Mouse (Mus musculus) embryonic stem cell, embryonic (primary cell): ENCODE measurements around the gene Podnl1.

Source experiments
- CTCF ChIA-PET, 4 experiments: fragments of 300-600 bp in 2 of 4; fragments of 350-600 bp in 2 of 4; sonication (Branson Sonifier 250); formaldehyde crosslinking; loops; one replicate each; lab custom pipeline; 2022; ENCODE audit warnings: inconsistent platforms in 2 of 4; lab: Charles Lee
- POLR2A ChIA-PET, 4 experiments: fragments of 300-600 bp in 2 of 4; fragments of 350-600 bp in 2 of 4; sonication (Branson Sonifier 250); formaldehyde crosslinking; loops; one replicate each; lab custom pipeline; 2022; ENCODE audit warnings: antibody characterized with exemption in 4 of 4, inconsistent platforms in 1 of 4; lab: Charles Lee

Podnl1 gene

GRCm38 (mm10) chr8:84147769-84148530 lies 22.2 kb downstream of the Podnl1 start, which contains the start of the genes Cc2d1a and 4930432K21Rik:
TSS of gene Cc2d1a (minus strand) at chr8:84147936.
TSS of gene 4930432K21Rik (plus strand) at chr8:84148025.
- ChIA-PET POLR2A (interaction anchor here (0.6 to 4.8 kb wide), 42 partner anchors 9 to 433 kb away, joined by 3 to 34 read pairs (median 3); partner anchors contain the start of genes Dcaf15 (in 2 of the 4), Rfx1 (in 2 of the 4), Adgre5 (in 1 of the 4) and Asf1b (in 1 of the 4)), CTCF (interaction anchor here in 2 of 4 experiments (0.7 to 1.4 kb wide), 3 partner anchors 14 to 192 kb away, joined by 3 read pairs; partner anchors contain the start of gene Asf1b (in 1 of the 2))

DNA sequence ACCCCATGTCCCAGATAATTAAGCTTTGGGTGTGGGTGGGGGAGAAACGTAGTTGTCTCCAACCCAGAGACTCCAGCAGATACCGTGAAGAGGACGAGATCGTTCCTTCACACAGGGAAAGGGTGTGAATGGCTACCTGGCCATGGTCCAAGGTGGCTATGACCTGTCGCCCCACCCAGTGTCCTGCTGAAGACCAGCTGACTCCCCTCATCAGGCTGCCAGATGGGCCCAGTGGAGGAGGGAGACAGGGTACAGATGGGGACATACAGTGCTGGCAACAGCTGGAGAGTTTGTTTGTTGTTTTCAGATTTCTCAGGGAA lies 22.7 kb downstream of the Podnl1 start:
- ChIA-PET POLR2A (interaction anchor here in 3 of 4 experiments (0.6 to 4.8 kb wide), 37 partner anchors 9 to 318 kb away, joined by 3 to 34 read pairs (median 3); partner anchors contain the start of genes Dcaf15 (in 2 of the 3), Rfx1 (in 2 of the 3), Asf1b (in 1 of the 3) and Cacna1a (in 1 of the 3)), CTCF (interaction anchor here in 2 of 4 experiments (0.7 to 1.4 kb wide), 3 partner anchors 14 to 193 kb away, joined by 3 read pairs; partner anchors contain the start of gene Asf1b (in 1 of the 2))

DNA sequence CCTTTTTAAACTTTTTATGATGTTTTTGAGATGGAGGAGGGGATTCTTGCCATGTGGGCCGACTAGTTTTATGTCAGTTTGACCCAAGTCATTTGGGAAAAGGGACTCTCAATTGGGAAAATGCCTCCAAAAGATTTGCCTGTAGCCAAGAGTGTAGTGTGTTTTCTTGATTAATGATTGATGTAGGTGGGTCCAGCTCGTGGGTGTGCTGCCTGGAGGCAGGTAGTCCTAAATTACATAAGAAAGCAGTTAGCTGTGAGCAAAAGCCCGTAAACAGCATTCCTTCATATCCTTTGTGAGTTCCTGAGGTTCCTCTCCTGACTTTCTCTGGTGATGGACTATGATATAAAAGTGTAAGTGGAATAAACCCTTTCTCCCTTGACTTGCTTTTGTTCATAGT lies 23.4 kb downstream of the Podnl1 start:
- ChIA-PET POLR2A (interaction anchor here in 3 of 4 experiments (0.6 to 4.8 kb wide), 27 partner anchors 10 to 434 kb away, joined by 3 to 34 read pairs (median 3); partner anchors contain the start of genes Asf1b (in 1 of the 3), Cacna1a (in 1 of the 3), Ccdc130 (in 1 of the 3) and Dcaf15 (in 1 of the 3)), CTCF (no interaction called here)

GRCm38 (mm10) chr8:84157620-84158019 lies 31.8 kb downstream of the Podnl1 start:
- CTCF ChIA-PET = interaction anchor here in 1 of 4 experiments (0.6 kb wide), 1 partner anchor 577 kb away, joined by 3 read pairs; no protein-coding TSS in a partner anchor
- POLR2A ChIA-PET = interaction anchor here in 2 of 4 experiments (0.6 to 1.6 kb wide), 3 partner anchors 10 to 182 kb away, joined by 3 to 5 read pairs (median 4); partner anchors contain the start of genes 4930432K21Rik (in 1 of the 2) and Cc2d1a (in 1 of the 2)

DNA sequence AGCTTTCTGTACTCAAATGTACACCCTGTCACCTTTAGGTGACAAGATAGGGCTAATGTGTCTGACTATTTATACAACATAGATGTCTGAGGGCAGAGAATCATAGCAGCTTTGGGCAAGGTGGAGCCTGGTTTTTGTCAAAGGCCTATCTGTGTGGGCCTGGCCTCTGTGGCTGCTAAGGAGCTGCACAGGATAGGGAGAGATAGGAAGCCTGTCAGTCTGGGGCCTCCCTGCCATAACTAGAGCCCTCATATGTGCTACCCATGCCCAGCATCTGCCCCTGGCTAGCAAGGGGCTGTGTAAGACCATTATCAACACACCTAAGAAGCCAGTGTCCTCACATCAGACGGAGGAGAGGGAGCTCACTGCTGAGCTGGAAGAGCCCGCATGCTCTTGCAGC lies 41.9 kb downstream of the Podnl1 start:
- CTCF ChIA-PET = interaction anchor here in 1 of 4 experiments (0.5 to 1.4 kb wide), 3 partner anchors 9 to 212 kb away, joined by 3 to 5 read pairs (median 4); partner anchors contain the start of gene Asf1b

GRCm38 (mm10) chr8:84170096-84170495 lies 44.3 kb downstream of the Podnl1 start:
- CTCF ChIA-PET = interaction anchor here in 1 of 4 experiments (1.0 kb wide), 1 partner anchor 40 kb away, joined by 3 read pairs; no protein-coding TSS in a partner anchor
- POLR2A ChIA-PET = interaction anchor here in 1 of 4 experiments (0.7 to 1.7 kb wide), 2 partner anchors 12 to 20 kb away, joined by 3 to 6 read pairs; no protein-coding TSS in a partner anchor

More for the DNA sequence above, 41.9 kb downstream of the Podnl1 start:
- POLR2A ChIA-PET = interaction anchor here in 3 of 4 experiments (0.7 to 2.0 kb wide), 12 partner anchors 8 to 113 kb away, joined by 3 to 4 read pairs (median 3); partner anchors contain the start of genes 4930432K21Rik (in 1 of the 3), Cc2d1a (in 1 of the 3) and Dcaf15 (in 1 of the 3)

DNA sequence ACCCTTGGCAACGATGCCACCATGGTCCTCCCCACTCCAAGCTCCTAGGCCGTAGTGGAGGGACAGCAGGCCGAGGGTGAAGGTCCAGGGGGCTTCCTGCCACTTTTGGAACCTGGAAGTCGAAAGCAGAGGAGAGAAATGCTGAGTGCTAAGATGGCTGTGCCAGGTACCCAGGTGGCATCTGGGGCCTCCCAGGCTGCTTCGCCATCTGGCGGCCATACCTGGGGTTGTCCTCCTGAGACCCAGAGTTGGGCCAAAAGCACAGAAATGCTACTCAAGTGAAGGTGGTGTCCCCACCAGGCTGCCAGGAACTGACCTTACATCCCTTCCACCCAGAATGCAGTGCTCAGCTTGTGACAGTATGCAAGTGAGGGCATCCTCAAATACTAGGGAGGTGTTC lies 48.1 kb downstream of the Podnl1 start:
- POLR2A ChIA-PET = interaction anchor here in 2 of 4 experiments (0.9 to 1.4 kb wide), 5 partner anchors 9 to 135 kb away, joined by 3 to 6 read pairs (median 3); no protein-coding TSS in a partner anchor
- CTCF ChIA-PET = interaction anchor here in 2 of 4 experiments (0.5 to 1.6 kb wide), 3 partner anchors 13 to 783 kb away, joined by 3 read pairs; no protein-coding TSS in a partner anchor

DNA sequence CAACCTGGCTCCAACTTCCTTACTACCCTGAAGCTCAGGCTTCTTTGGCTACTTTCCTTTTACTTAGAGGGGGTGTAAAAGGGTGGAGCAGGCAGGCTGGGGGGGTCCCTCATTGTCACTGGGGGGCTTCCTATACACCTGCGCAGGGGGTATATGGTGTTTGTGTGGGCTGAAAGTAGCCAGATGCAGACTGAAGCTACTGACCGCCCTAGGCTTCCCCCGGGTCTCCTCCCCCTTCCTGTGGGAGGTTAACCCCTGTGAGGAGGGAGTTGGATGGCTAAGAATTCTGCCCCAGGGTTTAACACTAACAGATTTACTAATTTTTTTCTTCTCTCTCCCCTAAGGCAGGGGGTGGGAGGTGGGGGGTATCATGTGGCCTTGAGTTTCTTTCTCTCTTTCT lies 50.8 kb downstream of the Podnl1 start:
- ChIA-PET CTCF (interaction anchor here in 3 of 4 experiments (0.6 to 2.0 kb wide), 8 partner anchors 9 to 275 kb away, joined by 3 to 9 read pairs (median 5); no protein-coding TSS in a partner anchor), POLR2A (interaction anchor here (0.5 to 1.6 kb wide), 22 partner anchors 8 to 1381 kb away, joined by 3 to 10 read pairs (median 3); partner anchors contain the start of genes 4930432K21Rik (in 1 of the 4), Cc2d1a (in 1 of the 4), Dcaf15 (in 1 of the 4) and Nanos3 (in 1 of the 4))

DNA sequence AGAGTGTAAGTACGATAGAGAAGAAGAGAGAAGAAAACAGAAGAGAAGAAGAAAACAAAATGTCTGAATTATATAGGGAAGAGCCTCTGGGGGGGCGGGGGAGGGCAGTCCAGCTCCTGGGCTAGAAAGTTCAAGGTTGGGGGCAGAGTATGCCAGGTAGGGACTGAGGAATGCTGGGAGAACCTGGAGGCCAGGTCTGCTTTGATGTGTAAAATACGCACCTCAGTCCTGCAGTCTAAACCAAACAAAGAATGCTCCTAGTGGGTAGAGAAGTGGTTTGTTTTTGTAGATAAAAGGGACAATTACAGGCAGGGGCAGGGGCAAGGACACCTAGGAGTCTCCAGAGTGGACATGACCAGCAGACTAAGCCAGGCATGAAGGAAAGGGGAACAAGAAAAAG lies 51.6 kb downstream of the Podnl1 start:
- ChIA-PET CTCF (interaction anchor here in 1 of 4 experiments (0.9 to 2.0 kb wide), 3 partner anchors 12 to 118 kb away, joined by 3 to 9 read pairs (median 7); no protein-coding TSS in a partner anchor), POLR2A (interaction anchor here (0.6 to 1.6 kb wide), 10 partner anchors 14 to 158 kb away, joined by 3 to 7 read pairs (median 4); partner anchors contain the start of gene Mri1 (in 1 of the 4))

DNA sequence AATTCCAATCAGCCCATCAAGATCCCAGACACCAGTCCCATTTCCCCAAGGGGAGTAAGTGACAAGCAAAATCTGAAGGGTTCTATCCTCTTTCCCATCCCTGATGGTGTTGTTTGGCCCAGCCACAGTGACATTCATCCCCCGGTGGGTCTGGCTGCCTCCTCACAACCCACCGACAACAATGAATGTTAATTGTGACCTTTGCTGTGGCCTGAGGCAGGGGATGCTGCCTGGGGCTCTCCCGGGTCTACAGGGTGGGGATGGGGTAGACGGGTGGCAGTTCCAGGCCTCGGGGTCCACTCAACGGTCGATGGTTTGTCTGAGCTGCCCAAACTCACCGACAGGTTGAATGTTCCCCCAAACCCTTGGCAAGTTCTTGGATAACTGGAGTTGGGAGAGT lies 52.8 kb downstream of the Podnl1 start:
- ChIA-PET POLR2A (interaction anchor here in 2 of 4 experiments (1.2 to 6.3 kb wide), 3 partner anchors 14 to 74 kb away, joined by 3 to 35 read pairs (median 5); partner anchors contain the start of gene Dcaf15 (in 1 of the 2)), CTCF (no interaction called here)

- POLR2A ChIA-PET = interaction anchor here in 3 of 4 experiments (0.6 to 6.3 kb wide), 22 partner anchors 9 to 322 kb away, joined by 3 to 35 read pairs (median 4); partner anchors contain the start of genes 4930432K21Rik (in 1 of the 3), Cc2d1a (in 1 of the 3), Ccdc130 (in 1 of the 3) and Dcaf15 (in 1 of the 3)
- CTCF ChIA-PET = interaction anchor here in 2 of 4 experiments (0.6 to 2.4 kb wide), 8 partner anchors 10 to 334 kb away, joined by 3 to 13 read pairs (median 5); no protein-coding TSS in a partner anchor
Observed at GRCm38 (mm10) chr8:84179946-84180345, 54.2 kb downstream of the Podnl1 start.

- POLR2A ChIA-PET = interaction anchor here in 3 of 4 experiments (0.6 to 6.3 kb wide), 37 partner anchors 9 to 430 kb away, joined by 3 to 35 read pairs (median 3); partner anchors contain the start of genes Ccdc130 (in 2 of the 3), Dcaf15 (in 2 of the 3), Rfx1 (in 2 of the 3) and 4930432K21Rik (in 1 of the 3)
- CTCF ChIA-PET = interaction anchor here (0.6 to 2.4 kb wide), 11 partner anchors 9 to 333 kb away, joined by 3 to 13 read pairs (median 4); no protein-coding TSS in a partner anchor
Observed at GRCm38 (mm10) chr8:84180530-84181190, 54.9 kb downstream of the Podnl1 start.
